Mouse (Mus musculus): Measurements from ENCODE around the gene Tspan2.

DNA sequence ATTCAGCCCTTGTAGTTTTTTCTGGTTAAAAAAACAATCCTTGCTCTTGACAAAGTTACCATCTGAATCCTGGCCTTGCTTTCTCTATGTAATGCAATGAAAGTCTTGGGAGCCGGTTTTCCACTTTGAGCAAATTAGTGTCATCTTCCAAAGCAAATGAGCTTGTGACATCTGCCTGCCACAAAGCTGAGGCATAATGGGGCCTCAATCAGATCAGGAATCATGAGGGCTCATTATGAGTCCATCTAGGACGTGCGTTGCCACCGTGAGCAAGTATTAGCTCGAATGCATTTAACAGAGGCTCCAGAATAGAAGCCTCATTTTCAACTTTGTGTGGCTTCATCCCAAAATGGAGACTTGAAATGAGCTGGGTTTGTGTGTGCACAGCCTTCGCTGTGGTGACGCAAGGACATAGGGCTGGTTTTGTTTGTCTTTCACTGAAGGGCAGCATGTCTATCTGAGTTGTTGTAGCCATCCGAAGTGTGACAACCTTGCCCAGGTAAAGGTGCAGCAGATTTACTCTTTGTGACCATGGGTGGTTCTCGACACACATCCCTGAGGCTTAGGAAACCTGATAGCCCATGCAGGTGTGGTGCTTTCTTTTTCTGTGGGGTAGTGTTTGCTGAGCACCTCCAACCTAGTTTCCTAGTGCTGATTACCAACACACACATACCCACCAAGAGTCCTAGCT is 9.6 kb downstream of the Tspan2 start:
- TF ChIP-seq CTCF (IDR thresholded peaks at IDR 0.05; ENCODE audit: low read depth, low read length) = no peak
- TF ChIP-seq POLR2A (IDR thresholded peaks at IDR 0.05; ENCODE audit: extremely low read depth, insufficient read depth, low read length) = no peak

Data from liver, adult 2 months (tissue).